22 mouse cellular contexts compared by ENCODE assay signal in the genomic region with DNA sequence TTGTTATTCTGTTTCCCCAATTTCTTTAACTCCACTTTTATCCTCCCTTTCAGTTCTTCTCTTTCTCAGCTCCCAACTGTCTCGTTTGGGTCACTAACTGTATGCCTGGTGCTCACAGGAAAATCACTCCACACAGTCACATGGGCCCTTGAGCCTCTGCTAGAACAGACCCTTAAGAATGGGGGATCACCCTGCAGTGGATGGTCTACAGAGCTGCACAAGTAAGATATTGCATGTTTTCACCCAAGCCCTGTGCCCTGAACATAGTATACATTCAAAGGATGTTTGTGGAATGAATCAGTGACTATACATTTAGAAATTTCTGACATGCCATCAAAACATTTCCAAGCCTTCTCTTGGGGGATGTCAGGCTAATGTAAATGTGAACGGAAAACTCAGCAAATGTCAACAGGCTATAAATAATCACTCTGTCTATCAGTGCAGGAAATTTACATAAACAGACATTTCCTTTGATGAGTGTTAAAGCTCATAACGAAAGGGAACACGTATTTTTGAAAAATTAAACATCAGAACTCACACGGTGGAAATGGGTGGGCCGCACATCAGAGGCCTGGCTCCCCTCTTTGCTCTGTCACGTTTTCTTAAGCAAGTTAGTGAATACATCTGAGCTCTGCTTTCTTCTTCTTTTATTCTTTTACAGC.
"Had no signal": no experiment of that assay in that cellular context is flagged by ENCODE, and none has a peak within 500 bp of the region (broad histone marks: within the 10 kb centered on the region; RNA-seq: fewer than 3 reads in every experiment).

No protein-coding gene starts in this region.

- H3K4me2 ChIP-seq: limb, embryonic 13.5 days; liver, embryonic 12.5 days; liver, embryonic 15.5 days; midbrain, embryonic 13.5 days; neural tube, embryonic 13.5 days had no signal

- H3K27me3 ChIP-seq: limb, embryonic 13.5 days; liver, embryonic 12.5 days; liver, embryonic 15.5 days; midbrain, embryonic 13.5 days; neural tube, embryonic 13.5 days had no signal

- H3K9ac ChIP-seq: limb, embryonic 13.5 days; liver, embryonic 12.5 days; liver, embryonic 15.5 days; midbrain, embryonic 13.5 days; neural tube, embryonic 13.5 days had no signal

- H3K36me3 ChIP-seq: limb, embryonic 10.5 days; limb, embryonic 13.5 days; liver, embryonic 12.5 days; liver, embryonic 15.5 days; midbrain, embryonic 13.5 days; neural tube, embryonic 13.5 days had no signal

- DNase-seq: kidney, adult 2 months; kidney, postnatal 25 days; layer of hippocampus, adult 9-11 months; liver; lung, postnatal 14 days; retina, postnatal 1 day; right cerebral cortex, postnatal 25 days; spleen, adult 18-20 months; thymus, adult 2 months; thymus, postnatal 14 days; thymus, postnatal 4 days had no signal

- H3K9me3 ChIP-seq: limb, embryonic 10.5 days; limb, embryonic 13.5 days; liver, embryonic 12.5 days; liver, embryonic 15.5 days; midbrain, embryonic 13.5 days; neural tube, embryonic 13.5 days had no signal

- ATAC-seq: intestine, postnatal 0 days; liver, embryonic 12.5 days; midbrain, embryonic 13.5 days had no signal

- H3K27ac ChIP-seq: kidney, postnatal 0 days; layer of hippocampus, adult 2 months; limb, embryonic 10.5 days; limb, embryonic 13.5 days; liver, embryonic 12.5 days; liver, embryonic 15.5 days; macrophage; midbrain, embryonic 13.5 days; neural tube, embryonic 13.5 days had no signal

- H3K4me3 ChIP-seq: layer of hippocampus, adult 2 months; limb, embryonic 10.5 days; limb, embryonic 13.5 days; liver, embryonic 12.5 days; liver, embryonic 15.5 days; midbrain, embryonic 13.5 days; myocyte; neural tube, embryonic 13.5 days had no signal

- H3K4me1 ChIP-seq: limb, embryonic 13.5 days; liver, embryonic 12.5 days; liver, embryonic 15.5 days; neural tube, embryonic 13.5 days had no signal
